Mouse (Mus musculus): Measurements from ENCODE around the gene Tmem208. TPM values are rescaled to one million over a fixed set of nuclear protein-coding genes. Genes with fewer than 3 reads are reported as not detected.

Gene Tmem208
- 100 to 1,000 TPM in 1 of 2 experiments, 10 to 100 TPM in 1; 87.7 to 101 TPM for polyA plus RNA-seq (2012; fragmentation: generic; extraction: Trizol)

DNA sequence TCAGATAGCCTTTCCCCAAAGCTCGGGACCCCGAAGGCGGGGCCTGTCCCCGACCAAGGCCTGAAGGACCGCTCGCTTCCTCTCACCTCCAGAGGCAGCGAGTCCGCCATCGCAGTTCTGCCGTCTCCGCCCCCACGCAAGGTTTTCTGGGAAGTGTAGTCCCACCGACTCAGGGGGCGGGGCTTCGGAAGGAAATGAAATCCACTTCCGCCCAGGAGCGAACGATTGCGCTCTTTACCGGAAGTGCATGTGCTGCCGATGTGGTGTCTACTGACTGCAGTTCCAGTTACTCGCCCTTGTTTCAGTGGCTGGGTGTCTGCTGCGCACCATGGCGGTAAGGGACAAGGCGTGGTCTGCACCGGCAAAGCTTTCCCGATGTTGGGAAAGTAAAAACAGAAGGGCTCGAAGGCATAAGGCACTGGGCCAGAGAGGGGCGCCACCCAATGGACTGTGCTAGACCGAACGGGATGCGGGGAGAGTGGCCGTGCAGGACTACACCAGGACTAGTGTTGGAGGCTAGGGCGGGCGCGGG lies at the start of gene Tmem208, which contains the start of gene Lrrc29:
TSS of gene Tmem208 (plus strand) at position 214 of the 532 bp plus-strand sequence.
TSS of gene Lrrc29 (minus strand) at position 138 of the 532 bp plus-strand sequence.

DNA sequence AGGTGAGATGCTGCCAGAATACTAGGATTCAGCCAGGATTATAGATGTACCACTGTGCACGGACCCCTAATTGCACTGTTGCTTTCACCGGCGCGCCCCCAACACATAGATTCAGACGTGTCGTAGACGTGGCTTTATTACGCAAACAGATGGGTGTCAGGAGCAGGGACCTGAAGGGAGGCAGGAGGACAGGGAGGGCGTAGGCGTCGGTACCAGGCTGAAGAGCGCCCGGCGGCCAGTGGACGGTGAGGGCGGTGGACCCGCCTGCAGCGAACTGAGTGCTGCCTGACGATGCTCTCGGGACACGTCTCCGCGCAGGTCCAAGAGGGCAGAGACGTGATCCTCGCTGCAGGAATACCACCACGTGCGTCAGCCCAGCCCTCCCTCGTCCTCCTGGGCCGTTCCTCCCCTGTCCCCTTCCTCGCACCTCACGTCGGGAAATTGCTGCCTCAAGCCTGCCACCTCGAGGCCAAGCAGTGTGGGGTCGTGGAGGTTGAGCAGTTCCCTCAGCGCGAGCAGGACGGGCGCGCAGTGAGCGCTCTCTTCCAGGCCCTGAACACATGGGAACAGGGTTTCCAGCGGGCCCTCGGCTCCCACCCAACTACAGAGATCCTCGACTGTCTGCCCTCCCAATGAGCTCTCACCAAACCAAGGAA lies 36.2 kb upstream of the Tmem208 start, which contains the start of gene 4931428F04Rik:
TSS of gene 4931428F04Rik (minus strand) at position 60 of the 656 bp plus-strand sequence.

DNA sequence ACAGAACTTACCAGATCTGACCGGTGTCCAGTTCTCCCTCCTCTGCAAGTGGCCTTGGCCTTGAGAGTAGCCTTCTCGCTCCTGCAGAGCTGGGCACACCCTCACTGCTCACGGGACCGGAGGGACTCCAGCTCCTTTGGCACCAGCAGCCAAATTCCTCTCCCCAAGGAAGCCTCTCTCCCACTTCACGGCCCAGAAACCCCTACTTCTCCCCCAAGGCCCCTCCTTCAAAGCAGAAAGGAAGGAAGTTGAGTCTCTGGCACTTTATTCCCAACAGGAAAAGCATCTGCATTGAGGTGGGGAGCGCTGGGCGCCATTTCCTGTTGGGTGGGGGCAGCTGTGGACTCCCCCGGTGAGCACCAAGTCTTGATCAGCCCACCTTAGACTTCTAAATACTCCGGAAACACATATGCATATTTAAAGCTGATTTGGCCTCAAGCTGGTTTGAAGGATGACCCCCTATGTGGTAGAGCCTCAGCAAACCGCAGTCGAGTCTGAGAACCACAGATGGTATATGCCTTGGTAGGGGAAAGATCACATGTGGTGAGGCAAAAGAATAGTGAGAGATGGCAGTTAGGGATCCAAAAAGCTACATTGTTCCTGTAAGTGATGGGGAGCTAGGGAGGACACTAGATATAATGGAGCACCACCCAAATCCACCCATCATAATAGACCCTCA lies 30.1 kb upstream of the Tmem208 start, which contains the start of gene Exoc3l:
TSS of gene Exoc3l (minus strand) at position 207 of the 679 bp plus-strand sequence.

DNA sequence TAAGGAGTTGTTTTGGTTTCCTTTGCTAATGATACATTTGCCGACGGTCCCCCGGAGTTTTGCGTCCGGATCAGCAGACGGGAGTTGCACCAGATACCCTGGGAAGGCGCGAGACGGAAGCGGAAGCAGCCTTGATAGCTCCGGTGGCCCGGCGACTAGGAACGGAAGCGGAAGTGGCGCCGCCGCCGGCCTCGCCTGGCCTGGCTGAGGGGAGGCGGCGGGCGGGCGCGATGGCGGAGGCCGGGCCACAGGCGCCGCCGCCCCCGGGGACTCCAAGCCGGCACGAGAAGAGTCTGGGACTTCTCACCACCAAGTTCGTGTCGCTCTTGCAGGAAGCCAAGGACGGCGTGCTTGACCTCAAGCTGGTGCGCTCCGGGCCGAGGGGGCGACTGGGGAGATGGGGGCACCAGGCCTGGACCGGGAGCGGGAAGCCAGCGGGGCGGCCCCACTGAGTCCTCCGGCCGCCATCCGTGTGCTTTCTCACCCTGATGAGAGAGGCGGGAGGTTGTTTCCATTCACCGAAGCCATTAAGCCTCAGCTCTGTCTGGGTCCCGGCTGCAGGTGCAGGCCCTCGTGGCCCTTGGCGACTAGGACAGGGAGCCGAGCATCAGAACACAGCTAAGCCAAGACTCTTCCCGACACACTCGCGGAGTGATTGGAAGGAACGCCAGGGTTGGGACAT lies 28.5 kb upstream of the Tmem208 start, which contains the start of gene E2f4:
TSS of gene E2f4 (plus strand) at position 153 of the 682 bp plus-strand sequence.

DNA sequence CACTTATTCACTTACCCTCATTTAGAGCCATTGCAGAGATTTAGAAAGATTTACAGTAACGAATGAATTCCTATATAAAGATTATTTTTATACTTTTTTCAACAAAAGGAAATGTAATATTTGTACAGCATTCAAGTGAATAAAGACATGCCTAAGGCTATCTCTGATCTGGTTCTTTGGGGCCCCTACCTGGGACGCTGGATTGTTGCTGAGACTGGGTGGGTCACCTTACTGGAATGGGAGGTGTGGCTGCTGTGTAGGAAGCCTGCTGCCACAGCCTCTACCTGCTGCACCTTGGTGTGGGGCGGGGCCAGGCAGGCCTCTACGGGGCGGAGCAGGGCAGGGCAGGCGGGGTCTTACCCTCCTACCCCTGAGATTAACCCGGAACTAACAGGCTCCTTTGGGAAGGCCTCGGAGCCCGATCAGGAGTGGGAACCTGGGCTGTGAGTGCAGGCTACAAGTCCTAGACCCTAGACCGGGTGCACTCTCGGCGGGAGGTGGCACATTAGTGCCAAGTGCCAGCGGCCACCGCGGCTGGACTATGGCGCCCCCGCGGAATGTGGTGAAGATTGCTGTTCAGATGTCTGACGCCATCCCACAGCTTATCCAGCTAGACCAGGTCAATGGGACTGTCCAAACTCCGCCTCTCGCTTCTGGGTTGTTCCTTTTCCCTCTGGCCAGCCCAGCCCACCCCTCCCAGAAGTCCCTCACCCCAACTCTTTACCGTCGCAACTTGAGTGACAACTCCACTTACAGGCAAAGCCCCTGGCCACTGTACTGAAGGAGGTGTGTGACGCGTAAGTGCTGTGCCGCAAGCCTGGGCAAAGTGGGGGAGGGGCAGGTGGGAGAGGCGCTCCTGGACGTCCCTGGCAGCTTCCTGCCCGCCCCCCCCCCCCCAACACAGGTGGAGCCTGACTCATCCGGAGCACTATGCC lies 20.7 kb upstream of the Tmem208 start, which contains the start of gene Elmo3:
TSS of gene Elmo3 (plus strand) at position 391 of the 935 bp plus-strand sequence.

DNA sequence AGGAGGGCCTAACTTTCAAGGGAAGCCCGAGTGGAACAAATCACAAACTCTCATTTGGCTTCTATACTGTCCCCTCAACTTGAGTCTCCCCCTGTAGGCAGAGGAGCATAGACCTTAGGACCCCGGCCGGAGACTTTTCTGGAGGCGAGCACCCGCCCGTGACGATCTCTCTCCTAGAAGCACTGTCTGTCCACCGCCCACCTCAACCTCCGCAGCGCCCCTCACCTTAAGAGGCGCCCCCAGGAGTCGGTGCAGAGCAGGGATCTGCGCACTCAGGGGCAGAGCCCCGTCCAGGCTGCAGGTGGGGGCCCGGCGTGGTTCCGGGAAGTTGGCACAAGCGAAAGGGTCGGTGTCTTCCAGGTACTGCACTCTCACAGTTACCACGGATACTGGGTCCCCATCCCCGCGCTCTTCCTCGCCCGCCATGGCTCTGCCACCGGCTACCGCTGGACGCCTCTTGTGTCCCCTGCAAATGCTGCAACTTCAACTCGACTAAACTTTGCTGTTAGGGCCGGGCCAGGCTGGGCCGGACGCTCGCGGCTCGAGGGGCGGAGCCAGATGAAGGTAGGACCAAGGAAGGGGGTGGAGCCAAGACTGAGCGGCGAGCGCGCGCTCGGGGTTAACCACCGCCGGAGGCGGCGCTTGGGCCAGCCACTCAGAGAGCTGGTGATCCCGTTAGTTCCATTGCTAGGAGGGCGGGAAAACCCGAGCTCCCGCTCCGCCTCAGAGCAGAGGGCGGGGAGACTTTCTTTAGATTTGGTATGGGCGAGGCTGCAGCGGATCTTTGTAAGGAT lies 21.5 kb downstream of the Tmem208 start, which contains the start of gene Fhod1:
TSS of gene Fhod1 (minus strand) at position 526 of the 794 bp plus-strand sequence.

DNA sequence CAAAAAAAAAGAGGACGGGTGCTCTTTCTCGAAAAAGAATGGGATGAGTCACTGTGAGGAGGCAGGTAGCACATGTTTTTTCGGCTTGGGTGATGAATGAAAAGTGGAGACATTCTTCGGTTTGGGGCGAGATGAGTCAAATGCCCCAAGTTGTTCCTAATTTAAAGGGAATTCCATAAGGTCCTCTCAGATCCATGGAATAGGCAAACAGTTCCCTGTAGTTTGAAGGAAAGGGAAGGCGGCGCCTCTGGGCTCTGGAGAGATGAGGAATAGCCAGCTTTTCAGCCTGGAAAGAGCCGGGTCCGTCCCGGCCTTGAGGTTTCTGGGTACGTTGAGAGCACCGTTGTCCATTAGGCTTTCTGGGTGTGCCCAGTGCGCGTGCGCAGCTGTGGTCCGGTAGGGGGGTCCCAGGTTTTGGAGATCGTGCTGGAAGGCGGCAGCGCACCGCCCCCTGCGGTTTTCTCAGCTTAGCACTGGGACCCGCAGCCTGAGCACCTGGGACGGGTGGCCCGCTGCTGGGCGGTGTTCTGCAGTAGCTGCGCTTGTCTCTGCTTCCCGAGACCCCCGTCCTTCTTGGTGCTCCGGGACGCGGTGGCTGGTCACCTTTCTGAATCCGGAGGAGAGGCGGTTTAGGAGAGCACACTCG lies 22.4 kb downstream of the Tmem208 start, which contains the start of gene Slc9a5:
TSS of gene Slc9a5 (plus strand) at position 394 of the 646 bp plus-strand sequence.

DNA sequence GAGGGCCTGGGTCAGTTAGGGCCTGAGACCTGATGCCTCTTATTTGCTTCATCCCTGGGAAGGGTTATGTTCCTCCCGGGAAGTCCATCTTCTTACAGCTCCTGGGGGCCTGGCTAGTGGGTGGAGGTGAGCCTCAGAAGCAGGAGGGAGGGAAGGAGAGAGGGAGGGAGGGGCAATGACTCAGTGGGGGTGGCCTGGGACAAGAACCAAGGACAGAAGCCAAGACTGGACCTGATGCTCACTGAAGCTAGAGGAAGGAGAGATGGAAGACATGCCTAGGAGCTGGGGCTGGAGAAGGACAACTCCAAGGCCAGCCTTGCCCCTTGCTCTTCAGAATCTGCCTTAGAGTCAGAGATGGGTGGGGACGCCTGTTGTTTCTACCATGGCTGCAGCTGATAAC lies 46.9 kb downstream of the Tmem208 start, which contains the start of gene Plekhg4:
TSS of gene Plekhg4 (plus strand) at position 243 of the 400 bp plus-strand sequence.

Other genes starting within 250 kb of the Tmem208 start
- gene Ces3b, start 242.6 kb upstream of the Tmem208 start, polyA plus RNA-seq (2012; fragmentation: generic; extraction: Trizol) = not detected
- under 1 TPM in 1 of 2 experiments, not detected in 1; 0.09 TPM for gene Ces4a, start 194.6 kb upstream of the Tmem208 start, polyA plus RNA-seq (2012; fragmentation: generic; extraction: Trizol)
- 10 to 100 TPM in 1 of 2 experiments, 1 to 10 TPM in 1; 3.5 to 16.1 TPM for gene Cbfb, start 155.7 kb upstream of the Tmem208 start, polyA plus RNA-seq (2012; fragmentation: generic; extraction: Trizol)
- 10 to 100 TPM in 1 of 2 experiments, 1 to 10 TPM in 1; 2.5 to 11.6 TPM for gene D230025D16Rik, start 101.2 kb upstream of the Tmem208 start, polyA plus RNA-seq (2012; fragmentation: generic; extraction: Trizol)
- 10 to 100 TPM in 1 of 2 experiments, 1 to 10 TPM in 1; 2.2 to 24.1 TPM for gene B3gnt9, start 71.2 kb upstream of the Tmem208 start, polyA plus RNA-seq (2012; fragmentation: generic; extraction: Trizol)
- gene Tradd, start 61.7 kb upstream of the Tmem208 start, polyA plus RNA-seq (2012; fragmentation: generic; extraction: Trizol) = 10 to 100 TPM; 26.7 to 37.4 TPM
- gene Fbxl8, start 61.7 kb upstream of the Tmem208 start, polyA plus RNA-seq (2012; fragmentation: generic; extraction: Trizol) = 10 to 100 TPM in 1 of 2 experiments, 1 to 10 TPM in 1; 8.3 to 13.5 TPM
- gene Hsf4, start 56.6 kb upstream of the Tmem208 start, polyA plus RNA-seq (2012; fragmentation: generic; extraction: Trizol) = under 1 TPM; 0.02 to 0.42 TPM
- under 1 TPM; 0.12 to 0.26 TPM for gene Nol3, start 50.2 kb upstream of the Tmem208 start, polyA plus RNA-seq (2012; fragmentation: generic; extraction: Trizol)
- 10 to 100 TPM in 1 of 2 experiments, 1 to 10 TPM in 1; 4.3 to 13.5 TPM for gene 4931428F04Rik, start 36.5 kb upstream of the Tmem208 start, polyA plus RNA-seq (2012; fragmentation: generic; extraction: Trizol)
- gene Exoc3l, start 30.3 kb upstream of the Tmem208 start, polyA plus RNA-seq (2012; fragmentation: generic; extraction: Trizol) = 1 to 10 TPM in 1 of 2 experiments, under 1 TPM in 1; 0.60 to 3.1 TPM
- 10 to 100 TPM; 32.9 to 35.0 TPM for gene E2f4, start 28.7 kb upstream of the Tmem208 start, polyA plus RNA-seq (2012; fragmentation: generic; extraction: Trizol)
- gene Elmo3, start 20.8 kb upstream of the Tmem208 start, polyA plus RNA-seq (2012; fragmentation: generic; extraction: Trizol) = under 1 TPM; 0.18 to 0.99 TPM
- gene Lrrc29, start 76 bp upstream of the Tmem208 start, polyA plus RNA-seq (2012; fragmentation: generic; extraction: Trizol) = 1 to 10 TPM; 1.2 to 1.6 TPM
- 10 to 100 TPM; 11.2 to 35.4 TPM for gene Fhod1, start 21.6 kb downstream of the Tmem208 start, polyA plus RNA-seq (2012; fragmentation: generic; extraction: Trizol)
- 1 to 10 TPM; 1.4 to 8.8 TPM for gene Slc9a5, start 22.5 kb downstream of the Tmem208 start, polyA plus RNA-seq (2012; fragmentation: generic; extraction: Trizol)
- 10 to 100 TPM in 1 of 2 experiments, 1 to 10 TPM in 1; 1.0 to 13.3 TPM for gene Plekhg4, start 46.9 kb downstream of the Tmem208 start, polyA plus RNA-seq (2012; fragmentation: generic; extraction: Trizol)
- gene Kctd19, start 87.1 kb downstream of the Tmem208 start, polyA plus RNA-seq (2012; fragmentation: generic; extraction: Trizol) = 1 to 10 TPM in 1 of 2 experiments, under 1 TPM in 1; 0.02 to 3.4 TPM
- gene Lrrc36, start 87.2 kb downstream of the Tmem208 start, polyA plus RNA-seq (2012; fragmentation: generic; extraction: Trizol) = under 1 TPM in 1 of 2 experiments, not detected in 1; 0.15 TPM
- gene Tppp3, start 145.2 kb downstream of the Tmem208 start, polyA plus RNA-seq (2012; fragmentation: generic; extraction: Trizol) = 10 to 100 TPM in 1 of 2 experiments, under 1 TPM in 1; 0.66 to 23.9 TPM
- gene Zdhhc1, start 170.5 kb downstream of the Tmem208 start, polyA plus RNA-seq (2012; fragmentation: generic; extraction: Trizol) = 10 to 100 TPM in 1 of 2 experiments, 1 to 10 TPM in 1; 8.9 to 50.5 TPM
- under 1 TPM; 0.04 to 0.28 TPM for gene Hsd11b2, start 192.4 kb downstream of the Tmem208 start, polyA plus RNA-seq (2012; fragmentation: generic; extraction: Trizol)
- gene Atp6v0d1, start 239.7 kb downstream of the Tmem208 start, polyA plus RNA-seq (2012; fragmentation: generic; extraction: Trizol) = 100 to 1,000 TPM in 1 of 2 experiments, 10 to 100 TPM in 1; 93.5 to 187 TPM

Measured in C3H10T1/2 (cell line).